Mouse (Mus musculus) urinary bladder, adult 18-20 months (tissue): Measurements from ENCODE around the gene A230072I06Rik.

Experiments
- DNase-seq, 2 experiments: peaks; one replicate each; pipeline ENCODE4 v3.0.0; 2022; ENCODE audit warnings: low spot score in 2 of 2, mixed read lengths in 2 of 2

The A230072I06Rik gene

DNA sequence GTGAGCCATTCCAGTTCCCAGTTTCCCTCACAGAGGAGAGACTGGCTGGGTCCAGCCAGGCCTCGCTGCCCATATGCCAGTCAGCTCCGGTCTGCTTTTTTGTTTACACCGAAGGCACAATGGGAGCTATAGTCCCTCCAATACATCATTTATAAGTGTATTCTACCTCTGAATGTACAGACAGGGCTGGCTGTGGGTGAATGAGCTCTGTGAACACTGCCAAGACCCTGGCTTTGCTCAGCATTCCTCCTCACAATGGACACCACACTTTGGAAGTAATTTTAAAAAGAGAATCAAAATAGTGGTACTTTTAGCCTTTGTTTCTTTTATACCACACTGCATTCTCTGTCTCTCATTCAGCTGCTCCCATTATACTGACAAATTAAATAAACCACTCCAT lies 44.6 kb downstream of the A230072I06Rik start:
- DNase-seq = no peak

DNA sequence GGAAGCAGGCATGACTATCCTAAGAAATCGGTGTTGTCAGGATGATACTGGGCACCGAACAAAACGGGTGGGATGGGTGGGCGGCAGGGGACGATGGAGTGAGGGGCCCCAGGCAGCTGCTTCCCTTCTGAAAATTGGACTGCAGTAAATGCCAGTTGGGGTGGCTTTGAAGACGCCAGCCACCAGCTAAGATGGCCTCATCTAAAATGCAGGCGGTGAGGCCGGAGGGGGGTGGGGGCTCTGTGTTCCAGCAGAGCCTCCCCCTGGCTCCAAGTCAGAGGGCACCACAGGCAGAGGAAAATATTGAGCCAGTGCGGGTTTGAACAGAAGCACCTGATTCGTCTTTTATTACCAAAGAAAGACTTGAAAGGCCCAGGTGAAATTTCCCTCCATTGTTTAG lies 45.9 kb downstream of the A230072I06Rik start:
- no peak for DNase-seq

DNA sequence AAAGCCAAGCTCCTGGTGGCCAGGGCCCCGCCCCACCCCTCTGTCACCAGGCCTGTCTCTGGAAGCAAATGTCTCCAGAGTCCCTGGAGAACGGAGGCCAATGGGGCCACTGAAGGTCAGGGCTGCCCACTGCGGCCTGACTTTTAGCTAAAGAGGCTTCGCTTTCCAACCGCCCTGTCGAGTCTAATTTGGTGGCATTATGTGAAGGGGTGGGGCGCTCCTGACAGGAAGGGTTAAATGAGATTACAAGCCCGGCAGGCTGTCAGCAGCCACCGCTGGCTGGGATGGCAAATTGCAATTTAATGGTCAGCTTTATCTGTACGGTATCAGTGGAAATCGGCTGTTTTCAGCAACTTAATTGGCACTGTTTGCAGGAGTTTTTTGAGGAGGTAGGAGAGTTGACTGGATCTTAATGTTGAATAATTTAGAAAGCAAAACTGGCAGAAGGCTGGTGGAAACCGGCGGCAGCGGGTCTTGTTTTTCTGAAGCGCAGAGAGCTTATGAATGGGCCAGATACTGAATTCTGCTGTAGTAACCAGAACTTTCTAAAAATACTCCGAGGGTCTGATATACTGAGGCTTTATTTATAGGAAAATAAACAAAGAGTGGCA lies 46.5 kb downstream of the A230072I06Rik start:
- no peak for DNase-seq

DNA sequence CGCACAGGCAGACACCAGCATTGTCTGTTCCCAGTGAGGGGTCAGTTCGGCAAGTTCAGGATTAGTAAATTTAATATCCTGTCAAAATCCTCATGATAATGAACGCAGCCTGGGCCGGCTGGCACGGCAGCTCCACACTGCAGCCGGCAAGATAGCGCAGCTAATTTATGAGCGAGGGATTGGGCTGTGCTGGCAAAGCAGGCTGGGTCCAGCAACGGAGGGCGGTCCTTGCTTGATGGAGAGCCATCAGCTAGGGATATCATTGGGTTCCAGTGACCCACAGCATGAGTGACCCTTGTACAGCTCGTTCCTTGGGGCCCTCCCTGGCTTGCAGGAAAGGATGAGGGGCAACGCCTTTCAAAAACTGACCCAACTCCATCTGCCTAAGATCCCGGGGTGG lies 48.6 kb downstream of the A230072I06Rik start:
- DNase-seq = no peak

DNA sequence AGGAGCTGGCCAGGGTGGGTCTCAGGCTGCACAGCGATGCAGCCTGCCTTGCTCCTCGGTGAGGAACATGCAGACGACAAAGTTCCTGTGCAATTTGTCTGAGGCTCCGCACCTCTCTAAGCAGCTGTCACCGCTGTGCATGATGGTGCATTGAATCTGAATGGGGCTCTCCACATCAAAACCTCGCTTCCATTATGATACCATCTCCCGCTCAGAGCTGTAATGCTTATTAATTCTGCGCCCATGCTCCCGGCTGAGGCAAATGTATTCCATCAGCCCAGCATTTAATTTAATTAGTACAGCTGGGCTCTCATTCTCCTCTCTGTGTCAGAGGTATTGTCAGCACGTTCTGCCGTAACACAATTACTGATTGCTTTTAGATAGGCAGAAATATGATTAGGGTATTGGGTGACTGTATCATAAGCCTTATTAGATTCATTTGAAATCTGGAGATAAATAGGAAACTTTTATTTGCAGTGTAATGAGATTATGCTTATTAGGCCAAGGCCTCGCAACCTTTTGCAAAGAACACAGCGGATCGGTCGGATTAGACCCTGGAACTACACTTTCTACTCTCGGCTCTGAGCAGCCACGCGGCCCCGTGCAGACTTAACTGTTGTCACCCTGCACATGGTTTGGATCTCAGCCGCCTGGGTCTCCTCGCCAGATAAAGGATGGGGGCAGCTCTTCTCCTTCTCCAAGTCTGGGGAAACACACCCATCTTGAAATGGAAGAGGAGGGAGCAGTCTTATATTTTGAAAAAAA lies 49.3 kb downstream of the A230072I06Rik start:
- DNase-seq = no peak

DNA sequence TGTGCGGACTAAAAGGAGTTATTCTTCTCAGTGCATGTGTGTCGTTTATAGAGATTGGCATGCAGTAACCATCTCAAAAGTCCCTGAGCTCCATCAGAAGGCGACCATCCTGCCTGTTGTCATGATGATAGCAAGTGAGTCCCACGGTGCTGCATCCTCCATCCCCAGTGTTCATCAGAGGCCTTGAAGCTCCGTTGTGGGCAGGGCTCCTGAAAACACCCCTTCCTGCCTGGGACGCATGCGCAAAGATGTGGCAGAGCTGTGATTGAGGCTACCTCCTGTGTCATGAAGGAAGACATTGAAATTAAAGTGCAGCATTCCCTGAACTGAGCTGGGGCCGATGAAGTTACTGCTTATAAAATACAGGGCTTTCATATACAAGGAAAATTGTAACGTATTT lies 49.9 kb downstream of the A230072I06Rik start:
- no peak for DNase-seq

DNA sequence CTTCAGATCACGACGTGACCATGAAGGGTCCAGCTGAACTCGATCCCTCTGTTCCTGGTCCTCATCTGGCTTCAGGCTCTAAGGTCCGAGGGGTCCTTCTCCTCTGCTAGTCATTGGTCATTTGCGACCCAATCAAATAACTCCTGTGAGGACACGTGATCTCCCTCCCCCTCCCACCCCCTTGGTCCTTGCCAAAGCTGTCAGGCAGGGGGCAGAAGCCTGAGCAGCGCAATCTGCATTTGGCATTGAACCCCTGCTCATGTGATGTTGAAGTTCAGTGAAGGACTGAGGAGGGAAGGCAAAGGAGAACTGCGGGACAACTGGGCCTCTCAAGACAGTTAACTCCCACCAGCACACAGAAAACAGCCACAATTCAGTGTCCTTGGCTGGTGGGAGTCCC lies 51.4 kb downstream of the A230072I06Rik start:
- DNase-seq = no peak
